Mouse (Mus musculus) liver, embryonic 14.5 days (tissue): ENCODE measurements around the gene Wnt6. TPM values are rescaled to one million over a fixed set of nuclear protein-coding genes. Genes with fewer than 3 reads are reported as not detected.

Experiments
- ATAC-seq: fragments of 200-750 bp; cut with Nextera tagmentation; 2 replicates; pipeline ENCODE4 v1.8.0; 2017; ENCODE audit warnings: moderate number of reproducible peaks, mild to moderate bottlenecking, moderate library complexity; ENCODE audit not compliant: insufficient read depth
- DNase-seq, 3 experiments: peaks; one replicate each; pipeline ENCODE4 v3.0.0-alpha.2; 2012 to 2013; ENCODE audit warnings: low read depth in 3 of 3, low spot score in 3 of 3
- H3K27ac ChIP-seq: fragments of 300-500 bp; sonication (generic); 2 replicates; pipeline ENCODE4 v1.5.1; 2014; ENCODE audit warnings: moderate library complexity, mild to moderate bottlenecking, control low read depth, inconsistent platforms
- H3K27me3 ChIP-seq: fragments of 300-500 bp; sonication (generic); 2 replicates; pipeline ENCODE4 v1.6.1; 2014; ENCODE audit warnings: mild to moderate bottlenecking, low read length, moderate library complexity; ENCODE audit not compliant: control insufficient read depth, insufficient read depth
- H3K36me3 ChIP-seq: fragments of 300-500 bp; sonication (generic); replicated peaks from 2 replicates; pipeline ENCODE4 v1.6.1; 2014; ENCODE audit warnings: low read depth; ENCODE audit not compliant: control insufficient read depth, insufficient read depth
- H3K4me1 ChIP-seq, 2 experiments: fragments of 200-500 bp in 1 of 2; fragments of 300-500 bp in 1 of 2; sonication (generic) in 1 of 2; replicated peaks; 2 replicates each; pipeline ENCODE4 v1.6.1; 2012 to 2014; ENCODE audit warnings: antibody characterized with exemption in 1 of 2, inconsistent platforms in 1 of 2, low read length in 1 of 2; ENCODE audit not compliant: control insufficient read depth in 2 of 2, insufficient read depth in 2 of 2
- H3K4me2 ChIP-seq: fragments of 300-500 bp; sonication (generic); 2 replicates; pipeline ENCODE4 v1.6.1; 2014; ENCODE audit warnings: low read depth, mild to moderate bottlenecking, control low read depth, moderate library complexity
- H3K4me3 ChIP-seq, 2 experiments: fragments of 200-500 bp in 1 of 2; fragments of 300-500 bp in 1 of 2; sonication (generic) in 1 of 2; 2 replicates each; pipeline ENCODE4 v1.5.1; 2012 to 2014; ENCODE audit warnings: low read depth in 2 of 2, low read length in 2 of 2, mild to moderate bottlenecking in 2 of 2, control low read depth in 1 of 2, inconsistent platforms in 1 of 2, moderate library complexity in 1 of 2; ENCODE audit not compliant: insufficient read depth in 1 of 2
- H3K9ac ChIP-seq: fragments of 300-500 bp; sonication (generic); replicated peaks from 2 replicates; pipeline ENCODE4 v1.6.1; 2014; ENCODE audit warnings: mild to moderate bottlenecking, control low read depth, moderate library complexity
- H3K9me3 ChIP-seq: fragments of 300-500 bp; sonication (generic); 2 replicates; pipeline ENCODE4 v1.6.1; 2016; ENCODE audit warnings: low read length, mixed read lengths; ENCODE audit not compliant: control insufficient read depth
- CTCF ChIP-seq: IDR thresholded peaks from 2 replicates; pipeline ENCODE4 v1.5.1; 2016; ENCODE audit warnings: antibody characterized with exemption, low read depth, control low read depth
- EP300 ChIP-seq: IDR thresholded peaks from 2 replicates; pipeline ENCODE4 v1.6.1; 2016; ENCODE audit warnings: antibody characterized with exemption, low read depth
- WGBS: fragments of 180-500 bp; shearing (Covaris S2); extraction: QIAGEN DNeasy Blood & Tissue Kit; methylation state at CpG from one replicate; pipeline ENCODE4 v1.1.7; 2014; ENCODE audit not compliant: insufficient replicate concordance; 5-methylcytosine and 5-hydroxymethylcytosine counted together
- polyA plus RNA-seq, 2 experiments: library from polyadenylated mRNA; depleted of rRNA in 1 of 2; stranded (reverse) in 1 of 2; unstranded in 1 of 2; fragments of >200 nt; fragmentation: Nextera tagmentation in 1 of 2; extraction: Ambion mirVana in 1 of 2; gene quantifications; 2 replicates each; pipeline versions ENCODE4 v1.2.1 to v1.2.3; 2012 to 2014

Gene Wnt6
- polyA plus RNA-seq, 2 experiments = 0.06 to 0.10 TPM

- Histone ChIP-seq H3K27me3 (peaks cover 85% of the 10 kb centered on the region), H3K9me3 (no peaks in the 10 kb centered on the region), H3K36me3 (no peaks in the 10 kb centered on the region), H3K4me1 (no peaks in the 10 kb centered on the region), H3K4me3 (no peak overlapping the region), H3K9ac (no peak overlapping the region), H3K27ac (no peak overlapping the region), H3K4me2 (no peak overlapping the region)
- WGBS = 10% methylated on average over 5 of the region's 5 CpGs
- TF ChIP-seq CTCF (no peak), EP300 (no peak)
- DNase-seq = no peak
- no peak for ATAC-seq
These were observed 25.8 kb downstream of the Wnt6 start for GRCm38 (mm10) chr1:74797459-74797858.

- WGBS = under 1% methylated on average over 29 of the region's 29 CpGs
- H3K9me3 ChIP-seq = no peaks in the 10 kb centered on the region
- H3K4me1 ChIP-seq = no peaks in the 10 kb centered on the region
- H3K27me3 ChIP-seq = peaks cover 88% of the 10 kb centered on the region
- no peak overlapping the region for H3K4me3 ChIP-seq
- H3K27ac ChIP-seq = no peak overlapping the region
- ATAC-seq (no peak), DNase-seq (no peak)
- TF ChIP-seq CTCF (no peak), EP300 (no peak)
- no peak overlapping the region for H3K9ac ChIP-seq
- no peak overlapping the region for H3K4me2 ChIP-seq
- H3K36me3 ChIP-seq = no peaks in the 10 kb centered on the region
These were observed 28.8 kb downstream of the Wnt6 start for GRCm38 (mm10) chr1:74800424-74800888.

DNA sequence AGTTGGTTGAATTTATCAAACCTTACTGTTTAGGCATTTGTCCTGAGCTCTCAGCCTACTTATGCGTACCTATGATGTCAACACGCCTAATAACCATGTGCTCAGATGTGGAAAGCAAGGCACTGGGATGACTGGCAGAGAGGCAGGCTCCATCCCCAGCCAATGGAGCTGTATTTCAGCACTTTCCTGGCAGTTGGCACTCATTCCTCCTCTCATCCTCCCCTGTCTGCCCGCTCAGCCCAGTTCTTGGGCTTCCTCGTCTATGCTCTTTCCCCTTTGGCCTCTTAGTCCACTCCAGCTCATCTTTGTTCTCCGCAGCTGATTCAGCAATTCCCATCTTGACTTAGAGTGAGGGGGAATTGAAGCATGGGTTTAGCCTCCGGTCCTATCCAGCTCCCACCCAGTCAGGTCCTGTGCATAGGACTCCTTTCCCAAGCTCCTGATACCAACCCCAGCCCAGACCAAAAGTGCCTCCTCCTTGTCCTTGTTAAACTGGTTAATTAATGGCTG, 30.0 kb downstream of the Wnt6 start:
- WGBS = 25% methylated on average over 6 of the region's 6 CpGs
- no peak overlapping the region for H3K27ac ChIP-seq

GRCm38 (mm10) chr1:74802795-74803656, 31.3 kb downstream of the Wnt6 start:
- Histone ChIP-seq H3K36me3 (no peaks in the 10 kb centered on the region), H3K9ac (no peak overlapping the region), H3K27me3 (peaks cover 96% of the 10 kb centered on the region), H3K27ac (no peak overlapping the region), H3K4me3 (peak overlapping the region in 1 of 2 experiments; percentile 23; a peak in 2 of 4 replicates), H3K9me3 (no peaks in the 10 kb centered on the region), H3K4me2 (peak overlapping the region; percentile 32), H3K4me1 (no peaks in the 10 kb centered on the region)
- TF ChIP-seq EP300 (no peak), CTCF (peak; percentile 46)
- ATAC-seq = no peak
- DNase-seq = no peak
- under 1% methylated on average over 57 of the region's 57 CpGs for WGBS

More for the DNA sequence above, 30.0 kb downstream of the Wnt6 start:
- Histone ChIP-seq H3K36me3 (no peaks in the 10 kb centered on the region), H3K4me2 (no peak overlapping the region), H3K4me3 (no peak overlapping the region), H3K27me3 (peaks cover 89% of the 10 kb centered on the region), H3K9me3 (no peaks in the 10 kb centered on the region), H3K9ac (no peak overlapping the region), H3K4me1 (no peaks in the 10 kb centered on the region)
- no peak for ATAC-seq
- no peak for DNase-seq
- TF ChIP-seq CTCF (no peak), EP300 (no peak)

DNA sequence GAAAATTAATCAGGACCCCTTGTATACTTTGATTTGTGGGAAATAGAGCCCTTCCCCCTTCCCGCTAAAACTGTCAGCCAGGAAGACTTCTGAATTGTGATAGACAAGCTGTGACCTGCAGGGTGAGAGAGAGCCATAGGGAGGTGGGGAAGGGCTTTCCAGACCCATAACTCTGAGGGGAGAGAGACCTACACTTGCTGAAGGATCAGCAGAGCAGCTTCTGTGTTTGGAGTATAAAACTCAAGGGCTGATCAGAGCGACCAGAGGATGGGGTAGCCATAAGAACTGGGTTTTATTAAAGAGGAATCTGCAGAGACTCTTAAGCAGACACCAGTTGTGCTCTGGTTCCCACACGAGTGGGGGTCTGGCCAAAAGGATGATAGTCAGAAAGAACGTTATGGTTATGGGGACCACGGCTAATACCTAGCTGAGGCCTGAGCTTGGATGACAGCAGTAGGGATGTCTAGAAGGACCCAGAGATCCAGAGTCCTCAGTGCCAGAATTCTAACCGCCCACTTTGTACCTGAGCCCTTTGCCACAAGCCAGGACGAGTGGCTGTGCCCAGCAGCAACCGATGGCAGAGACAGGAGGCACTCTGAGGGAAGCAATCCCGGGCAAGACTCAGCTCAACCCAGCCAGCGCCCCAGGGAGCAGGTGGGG, 32.6 kb downstream of the Wnt6 start:
- Histone ChIP-seq H3K4me1 (no peaks in the 10 kb centered on the region), H3K36me3 (no peaks in the 10 kb centered on the region), H3K27me3 (peaks cover 98% of the 10 kb centered on the region), H3K4me2 (no peak overlapping the region), H3K9me3 (no peaks in the 10 kb centered on the region), H3K27ac (no peak overlapping the region), H3K9ac (no peak overlapping the region), H3K4me3 (no peak overlapping the region)
- DNase-seq (no peak), ATAC-seq (no peak)
- TF ChIP-seq EP300 = no peak
- no peak for TF ChIP-seq CTCF
- WGBS = 5% methylated on average over 10 of the region's 10 CpGs
